Mouse (Mus musculus): ENCODE results near the gene Tmem52b.

DNA sequence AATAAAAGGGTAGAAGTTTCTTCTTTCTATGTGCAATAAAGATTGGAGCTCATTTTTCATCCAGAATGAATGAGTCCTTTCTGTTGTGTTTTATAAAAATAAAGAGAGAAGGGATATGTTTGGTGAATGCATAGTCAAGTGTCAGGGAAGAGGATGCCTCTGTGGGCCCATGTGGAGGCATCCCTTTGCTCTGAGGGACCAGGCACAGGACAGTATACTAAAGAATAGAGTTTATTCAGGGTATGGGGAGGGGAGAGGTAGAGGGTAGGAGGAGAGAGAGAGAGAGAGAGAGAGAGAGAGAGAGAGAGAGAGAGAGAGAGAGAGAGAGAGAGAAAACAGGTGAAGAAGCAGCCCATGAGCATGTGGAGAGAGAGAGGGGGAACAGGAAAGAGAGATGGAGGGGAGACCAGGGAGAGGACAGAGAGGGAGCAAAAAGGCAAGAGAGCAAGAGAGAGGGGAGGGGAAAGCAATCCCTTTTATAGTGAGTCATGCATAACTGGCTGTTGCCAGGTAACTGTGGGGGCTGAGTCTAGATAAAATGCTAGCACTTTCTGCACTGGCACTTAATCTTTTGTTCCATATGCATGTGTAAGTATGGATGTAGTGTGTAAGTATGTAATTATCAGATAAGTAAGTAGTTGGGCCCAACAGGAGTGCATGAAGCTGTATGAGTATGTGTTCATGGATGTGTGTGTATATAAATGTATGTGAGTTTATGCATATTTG is 45.1 kb downstream of the Tmem52b start:
- TF ChIP-seq POLR2A (IDR thresholded peaks at IDR 0.05; ENCODE audit: insufficient read depth, low read length) (no peak), CTCF (IDR thresholded peaks at IDR 0.05; ENCODE audit: low read depth, low read length) (no peak), EP300 (IDR thresholded peaks at IDR 0.05; ENCODE audit: insufficient read depth, low read depth, low read length) (no peak)

Measured in ES-Bruce4 (cell line).